Mouse (Mus musculus) heart, postnatal 0 days (tissue): Measurements from ENCODE around the gene Ints5. TPM values are rescaled to one million over a fixed set of nuclear protein-coding genes. Genes with fewer than 3 reads are reported as not detected.

Experiments used
- ATAC-seq: fragments of 200-750 bp; cut with Nextera tagmentation; 2 replicates; pipeline ENCODE4 v1.8.0; 2017; ENCODE audit warnings: low read depth, moderate number of reproducible peaks, moderate library complexity; ENCODE audit not compliant: insufficient read depth
- DNase-seq: peaks from one replicate; pipeline ENCODE4 v3.0.0-alpha.2; 2016; ENCODE audit warnings: low spot score
- H3K27ac ChIP-seq: fragments of 300-500 bp; sonication (generic); 2 replicates; pipeline ENCODE4 v1.5.1; 2014; ENCODE audit warnings: low read depth, mild to moderate bottlenecking
- H3K27me3 ChIP-seq: fragments of 300-500 bp; sonication (generic); 2 replicates; pipeline ENCODE4 v1.6.1; 2014; ENCODE audit warnings: low read length, mixed read lengths; ENCODE audit not compliant: control insufficient read depth, insufficient read depth
- H3K36me3 ChIP-seq: fragments of 300-500 bp; sonication (generic); replicated peaks from 2 replicates; pipeline ENCODE4 v1.6.1; 2014; ENCODE audit warnings: low read length, mixed read lengths; ENCODE audit not compliant: control insufficient read depth, insufficient read depth
- H3K4me1 ChIP-seq: fragments of 300-500 bp; sonication (generic); 2 replicates; pipeline ENCODE4 v1.6.1; 2014; ENCODE audit warnings: antibody characterized with exemption; ENCODE audit not compliant: control insufficient read depth, insufficient read depth
- H3K4me2 ChIP-seq: fragments of 300-500 bp; sonication (generic); 2 replicates; pipeline ENCODE4 v1.6.1; 2014; ENCODE audit warnings: low read depth, mild to moderate bottlenecking, low read length, moderate library complexity
- H3K4me3 ChIP-seq: fragments of 300-500 bp; sonication (generic); 2 replicates; pipeline ENCODE4 v1.5.1; 2014; ENCODE audit warnings: low read depth, low read length
- H3K9ac ChIP-seq: fragments of 300-500 bp; sonication (generic); replicated peaks from 2 replicates; pipeline ENCODE4 v1.6.1; 2014; ENCODE audit warnings: low read depth, low read length, mixed read lengths
- H3K9me3 ChIP-seq: fragments of 300-500 bp; sonication (generic); replicated peaks from 2 replicates; pipeline ENCODE4 v1.6.1; 2016; ENCODE audit warnings: low read length; ENCODE audit not compliant: control insufficient read depth
- CTCF ChIP-seq: IDR thresholded peaks from 2 replicates; pipeline ENCODE4 v1.5.1; 2016; ENCODE audit warnings: antibody characterized with exemption, control low read depth, low read depth
- EP300 ChIP-seq: IDR thresholded peaks from 2 replicates; pipeline ENCODE4 v1.6.1; 2016; ENCODE audit warnings: antibody characterized with exemption, low read depth
- whole genome bisulfite sequencing: fragments of 180-500 bp; shearing (Covaris S2); extraction: QIAGEN DNeasy Blood & Tissue Kit; methylation state at CpG from one replicate; pipeline ENCODE4 v1.1.7; 2014; 5-methylcytosine and 5-hydroxymethylcytosine counted together
- polyA plus RNA-seq: library from polyadenylated mRNA; unstranded; fragments of >200 nt; fragmentation: Nextera tagmentation; extraction: Ambion mirVana; gene quantifications from 2 replicates; pipeline ENCODE4 v1.2.1, GENCODE M21; 2015
- total RNA-seq: library from RNA; depleted of rRNA; stranded (reverse); fragments of >200 nt; gene quantifications from 2 replicates; pipeline ENCODE4 v1.2.3, GENCODE M21; 2014; ENCODE audit warnings: low replicate concordance; rRNA removed

Ints5 gene
- total RNA-seq (25.6 and 32.0 TPM in 2 replicates), polyA plus RNA-seq (12.8 and 14.2 TPM in 2 replicates)

DNA sequence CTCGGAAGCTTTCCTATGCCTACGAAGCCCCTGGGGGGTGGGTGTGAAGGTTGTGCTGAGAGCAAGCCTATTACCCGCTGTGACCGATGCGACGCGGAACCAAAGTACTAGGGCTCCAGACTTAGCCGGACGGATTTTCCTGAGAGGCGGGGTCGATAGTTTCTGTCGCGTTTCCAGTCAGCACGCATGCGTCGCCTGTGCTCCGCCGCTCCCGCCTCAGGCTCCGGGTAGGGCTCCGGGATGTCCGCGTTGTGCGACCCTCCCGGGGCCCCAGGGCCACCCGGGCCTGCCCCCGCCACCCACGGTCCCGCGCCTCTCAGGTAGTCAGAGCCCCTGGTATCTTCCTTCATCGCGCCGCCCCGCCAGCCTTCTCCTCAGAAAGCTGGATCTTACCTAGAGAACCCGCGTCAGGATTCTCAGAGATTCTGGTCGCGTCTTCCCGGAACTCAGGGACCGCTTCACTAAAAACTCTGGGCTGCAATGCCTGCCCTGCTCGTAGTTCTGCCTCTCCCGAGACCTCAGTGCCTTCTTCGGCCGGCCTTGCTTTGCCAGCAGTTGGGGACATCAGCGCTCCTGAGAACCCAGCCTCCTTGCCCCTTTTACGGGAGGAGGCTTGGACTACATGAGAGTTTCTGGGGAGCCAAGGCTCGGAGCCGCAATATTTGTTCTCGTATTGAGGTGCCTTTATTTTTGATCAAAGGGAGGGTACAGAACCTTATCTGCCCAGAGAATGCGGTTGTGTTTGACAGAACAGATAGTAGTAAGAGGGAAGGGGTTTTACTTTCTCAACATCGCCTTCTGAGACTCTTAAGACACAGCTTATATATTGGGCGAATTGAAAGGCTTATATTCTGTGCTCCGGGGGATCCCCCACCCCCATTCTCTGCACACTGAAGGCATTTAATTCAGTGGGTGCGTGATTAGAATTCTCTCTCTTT is at the start of gene Ints5:
Gene Ints5 (plus strand): TSS at position 177 of the 938 bp plus-strand sequence.
- Histone ChIP-seq H3K4me2 (peak within 1 kb of the TSS; percentile 76), H3K4me3 (peak within 1 kb of the TSS; percentile 69), H3K27ac (peak within 1 kb of the TSS; percentile 75), H3K36me3 (peaks cover 11% of the 10 kb centered on the region), H3K4me1 (peaks cover 6% of the 10 kb centered on the region; the same call in 1 of the 2 replicates), H3K27me3 (no peaks in the 10 kb centered on the region), H3K9me3 (no peaks in the 10 kb centered on the region), H3K9ac (peak within 1 kb of the TSS; percentile 88)
- WGBS: 2% methylated on average over 54 of the region's 54 CpGs
- TF ChIP-seq EP300 (no peak), CTCF (no peak)
- DNase-seq: peak; percentile 76
- peak; percentile 53 for ATAC-seq

GRCm38 (mm10) chr19:8844371-8845129 is 48.3 kb upstream of the Ints5 start:
- H3K27ac ChIP-seq: no peak overlapping the region
- WGBS: 68% methylated on average over 5 of the region's 5 CpGs

DNA sequence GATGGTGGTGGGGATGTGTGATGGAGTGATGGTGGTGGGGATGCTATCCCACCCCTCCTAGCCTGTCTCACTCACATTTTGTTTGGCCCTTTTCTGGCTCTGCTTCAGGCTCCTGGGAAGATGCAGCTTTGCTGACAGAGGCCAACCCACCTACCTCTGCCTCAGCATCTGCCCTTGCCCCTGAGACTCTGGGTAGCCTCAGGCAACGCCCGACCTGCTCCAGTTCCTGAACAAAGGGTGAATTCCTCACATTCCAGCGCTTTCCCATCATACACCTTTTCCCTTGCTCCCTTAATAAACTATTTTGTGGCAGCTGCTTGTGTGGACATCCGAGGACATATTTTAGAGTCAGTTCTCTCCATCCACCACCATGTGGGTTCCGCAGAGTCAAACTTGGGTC is 44.4 kb upstream of the Ints5 start:
- 79% methylated on average over 5 of the region's 5 CpGs for WGBS
- no peak overlapping the region for H3K9ac ChIP-seq

More at GRCm38 (mm10) chr19:8844371-8845129, 48.3 kb upstream of the Ints5 start:
- ATAC-seq (peak; percentile 4; the same call in 1 of the 2 replicates), DNase-seq (peak; percentile 58)
- Histone ChIP-seq H3K4me3 (no peak overlapping the region), H3K4me1 (peaks cover 5% of the 10 kb centered on the region; the same call in 1 of the 2 replicates), H3K27me3 (no peaks in the 10 kb centered on the region), H3K4me2 (no peak overlapping the region), H3K36me3 (peaks cover 36% of the 10 kb centered on the region), H3K9me3 (no peaks in the 10 kb centered on the region), H3K9ac (no peak overlapping the region)
- no peak for TF ChIP-seq EP300
- TF ChIP-seq CTCF: peak; percentile 73

GRCm38 (mm10) chr19:8850402-8850901 is 42.4 kb upstream of the Ints5 start, which contains the start of gene Lrrn4cl:
TSS of gene Lrrn4cl (plus strand) at chr19:8850768.
- H3K27me3 ChIP-seq: no peaks in the 10 kb centered on the region
- no peaks in the 10 kb centered on the region for H3K9me3 ChIP-seq
- H3K4me1 ChIP-seq: no peaks in the 10 kb centered on the region
- ATAC-seq: peak; percentile 76
- H3K4me3 ChIP-seq: no peak within 1 kb of the TSS
- TF ChIP-seq EP300: no peak
- no peak within 1 kb of the TSS for H3K9ac ChIP-seq
- 14% methylated on average over 7 of the region's 7 CpGs for WGBS
- peak within 1 kb of the TSS; percentile 34 for H3K27ac ChIP-seq
- peaks cover 31% of the 10 kb centered on the region for H3K36me3 ChIP-seq
- H3K4me2 ChIP-seq: peak within 1 kb of the TSS; percentile 4; the same call in 1 of the 2 replicates
- DNase-seq: peak; percentile 67

More for the DNA sequence above, 44.4 kb upstream of the Ints5 start:
- Histone ChIP-seq H3K9me3 (no peaks in the 10 kb centered on the region), H3K4me2 (no peak overlapping the region), H3K36me3 (peaks cover 31% of the 10 kb centered on the region), H3K27ac (no peak overlapping the region), H3K4me1 (no peaks in the 10 kb centered on the region), H3K27me3 (no peaks in the 10 kb centered on the region), H3K4me3 (no peak overlapping the region)
- TF ChIP-seq CTCF (no peak), EP300 (no peak)
- no peak for DNase-seq
- no peak for ATAC-seq

GRCm38 (mm10) chr19:8851639-8852038 is 41.2 kb upstream of the Ints5 start:
- Histone ChIP-seq H3K9me3 (no peaks in the 10 kb centered on the region), H3K4me3 (no peak overlapping the region), H3K4me1 (no peaks in the 10 kb centered on the region), H3K9ac (no peak overlapping the region), H3K36me3 (peaks cover 21% of the 10 kb centered on the region), H3K4me2 (no peak overlapping the region), H3K27ac (no peak overlapping the region), H3K27me3 (no peaks in the 10 kb centered on the region)
- TF ChIP-seq EP300 (no peak), CTCF (no peak)
- DNase-seq: no peak
- WGBS: 60% methylated on average over 7 of the region's 7 CpGs
- ATAC-seq: no peak
